Comparison of ENCODE assay signal across 18 mouse cellular contexts in the genomic region with DNA sequence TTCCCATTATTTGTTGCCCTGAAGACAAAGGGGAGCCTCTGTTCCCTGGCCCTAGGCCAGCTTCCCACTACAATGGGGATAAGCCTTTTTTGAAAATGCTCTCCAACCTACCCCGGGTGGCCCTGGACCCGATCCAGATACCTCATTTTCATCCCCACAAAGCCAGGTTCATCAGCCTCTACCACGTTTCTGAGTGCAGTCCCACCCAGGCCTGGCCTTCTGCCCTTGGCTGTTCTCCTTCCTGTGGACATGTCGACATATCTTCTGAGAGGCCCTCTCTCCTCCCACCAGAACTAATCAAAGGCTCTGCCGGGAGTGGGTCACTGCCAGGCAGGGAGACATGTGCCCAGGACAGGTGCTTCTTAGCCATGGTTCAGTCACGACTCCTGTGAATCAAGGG. TPM values are rescaled to one million over a fixed set of nuclear protein-coding genes. Genes with fewer than 3 reads are reported as not detected.
DNase-seq lines count a peak whose midpoint lies in the region; ATAC-seq and TF ChIP-seq lines count a peak whose summit lies in the region.
"Had no signal": no experiment of that assay in that cellular context is flagged by ENCODE, and none has a peak within 500 bp of the region (broad histone marks: within the 10 kb centered on the region; RNA-seq: fewer than 3 reads in every experiment).

No protein-coding gene starts in this region.

- intact Hi-C loops in heart, postnatal 14 days (cut with DNase I), result no loop called here

- H3K4me2 ChIP-seq in forebrain, embryonic 15.5 days (replicated peaks), result no peak overlapping the region
- no peak overlapping the region for H3K4me2 ChIP-seq in forebrain, embryonic 13.5 days
- H3K4me2 ChIP-seq in midbrain, embryonic 11.5 days, result no peak overlapping the region
- no peak overlapping the region for H3K4me2 ChIP-seq in midbrain, embryonic 15.5 days
- no peak overlapping the region for H3K4me2 ChIP-seq in forebrain, postnatal 0 days (ENCODE audit: low read depth)
- H3K4me2 ChIP-seq: limb, embryonic 15.5 days; lung, embryonic 14.5 days; midbrain, embryonic 12.5 days; neural tube, embryonic 15.5 days had no signal

- ATAC-seq in forebrain, embryonic 15.5 days (replicated peaks), result 0 out of 2 replicates have a peak, but pooled peaks have one; percentile 26
- no peak for ATAC-seq in forebrain, embryonic 13.5 days
- no peak for ATAC-seq in midbrain, embryonic 11.5 days (ENCODE audit: low FRiP score)
- ATAC-seq in midbrain, embryonic 15.5 days (replicated peaks), result no peak
- ATAC-seq in forebrain, postnatal 0 days, result 0 out of 2 replicates have a peak, but pooled peaks have one; percentile 1
- ATAC-seq: intestine, postnatal 0 days had no signal

- H3K27ac ChIP-seq in forebrain, embryonic 15.5 days (replicated peaks), result no peak overlapping the region
- H3K27ac ChIP-seq in forebrain, embryonic 13.5 days, result no peak overlapping the region; the same call in 1 of the 2 replicates
- no peak overlapping the region for H3K27ac ChIP-seq in midbrain, embryonic 11.5 days (ENCODE audit: low read depth, low read length)
- H3K27ac ChIP-seq in midbrain, embryonic 15.5 days, result no peak overlapping the region
- H3K27ac ChIP-seq in forebrain, postnatal 0 days (ENCODE audit: low read depth, low read length), result no peak overlapping the region
- H3K27ac ChIP-seq: limb, embryonic 15.5 days; midbrain, embryonic 12.5 days; neural tube, embryonic 15.5 days had no signal

- H3K36me3 ChIP-seq in forebrain, embryonic 15.5 days, result no peaks in the 10 kb centered on the region
- no peaks in the 10 kb centered on the region for H3K36me3 ChIP-seq in forebrain, embryonic 13.5 days (ENCODE audit: poor library complexity, severe bottlenecking)
- no peaks in the 10 kb centered on the region for H3K36me3 ChIP-seq in midbrain, embryonic 11.5 days (ENCODE audit: control insufficient read depth, insufficient read depth, low read length)
- H3K36me3 ChIP-seq in midbrain, embryonic 15.5 days (replicated peaks), result no peaks in the 10 kb centered on the region
- no peaks in the 10 kb centered on the region for H3K36me3 ChIP-seq in forebrain, postnatal 0 days (ENCODE audit: insufficient read depth)
- H3K36me3 ChIP-seq: G1E; limb, embryonic 15.5 days; midbrain, embryonic 12.5 days; neural tube, embryonic 15.5 days had no signal

- H3K9ac ChIP-seq in forebrain, embryonic 15.5 days (replicated peaks), result no peak overlapping the region
- no peak overlapping the region for H3K9ac ChIP-seq in forebrain, embryonic 13.5 days
- H3K9ac ChIP-seq in midbrain, embryonic 11.5 days (ENCODE audit: low read length), result no peak overlapping the region
- no peak overlapping the region for H3K9ac ChIP-seq in midbrain, embryonic 15.5 days
- no peak overlapping the region for H3K9ac ChIP-seq in forebrain, postnatal 0 days
- H3K9ac ChIP-seq: limb, embryonic 15.5 days; lung, embryonic 14.5 days; midbrain, embryonic 12.5 days; neural tube, embryonic 15.5 days had no signal

- peaks cover 4% of the 10 kb centered on the region for H3K4me1 ChIP-seq in forebrain, embryonic 15.5 days
- H3K4me1 ChIP-seq in forebrain, embryonic 13.5 days, result peaks cover 7% of the 10 kb centered on the region
- H3K4me1 ChIP-seq in midbrain, embryonic 11.5 days (ENCODE audit: control insufficient read depth, insufficient read depth, low read length), result peaks cover 14% of the 10 kb centered on the region
- no peaks in the 10 kb centered on the region for H3K4me1 ChIP-seq in midbrain, embryonic 15.5 days
- H3K4me1 ChIP-seq in forebrain, postnatal 0 days (ENCODE audit: insufficient read depth), result no peaks in the 10 kb centered on the region

- WGBS in forebrain, embryonic 15.5 days, result 31% methylated on average over 6 of the region's 6 CpGs
- WGBS in forebrain, embryonic 13.5 days, result 40% methylated on average over 6 of the region's 6 CpGs
- WGBS in midbrain, embryonic 11.5 days, result 72% methylated on average over 6 of the region's 6 CpGs
- WGBS in midbrain, embryonic 15.5 days, result 42% methylated on average over 6 of the region's 6 CpGs
- 24% methylated on average over 6 of the region's 6 CpGs for WGBS in forebrain, postnatal 0 days

- TF ChIP-seq CTCF in forebrain, postnatal 0 days (IDR thresholded peaks at IDR 0.05; ENCODE audit: low read depth), result no peak

- no peaks in the 10 kb centered on the region for H3K27me3 ChIP-seq in forebrain, embryonic 15.5 days
- H3K27me3 ChIP-seq in forebrain, embryonic 13.5 days, result no peaks in the 10 kb centered on the region
- peaks cover 11% of the 10 kb centered on the region for H3K27me3 ChIP-seq in midbrain, embryonic 11.5 days (ENCODE audit: control insufficient read depth, insufficient read depth, low read length)
- no peaks in the 10 kb centered on the region for H3K27me3 ChIP-seq in midbrain, embryonic 15.5 days (replicated peaks)
- no peaks in the 10 kb centered on the region for H3K27me3 ChIP-seq in forebrain, postnatal 0 days (ENCODE audit: insufficient read depth, low read length)
- H3K27me3 ChIP-seq: limb, embryonic 15.5 days; neural tube, embryonic 15.5 days had no signal

- no peak overlapping the region for H3K4me3 ChIP-seq in forebrain, embryonic 15.5 days
- no peak overlapping the region for H3K4me3 ChIP-seq in forebrain, embryonic 13.5 days
- no peak overlapping the region for H3K4me3 ChIP-seq in midbrain, embryonic 11.5 days (ENCODE audit: low read depth, low read length)
- no peak overlapping the region for H3K4me3 ChIP-seq in midbrain, embryonic 15.5 days
- no peak overlapping the region for H3K4me3 ChIP-seq in forebrain, postnatal 0 days (ENCODE audit: low read depth, low read length)
- H3K4me3 ChIP-seq: limb, embryonic 15.5 days; midbrain, embryonic 12.5 days; neural tube, embryonic 15.5 days had no signal

- peak; percentile 78 for DNase-seq in midbrain, embryonic 11.5 days (ENCODE audit: low spot score, missing footprints)
- peak; percentile 22 for DNase-seq in cerebellum, adult 9-11 months
- DNase-seq in forebrain, postnatal 0 days, result no peak
- no peak for DNase-seq in heart, postnatal 14 days
- DNase-seq in frontal cortex, adult 2 months (ENCODE audit: extremely low spot score in 1 of 2, low spot score in 1 of 2), result no peak
- DNase-seq: kidney, postnatal 36 days; lung, embryonic 14.5 days; thymus, postnatal 36 days had no signal

- H3K9me3 ChIP-seq in forebrain, embryonic 15.5 days, result no peaks in the 10 kb centered on the region
- no peaks in the 10 kb centered on the region for H3K9me3 ChIP-seq in forebrain, embryonic 13.5 days (replicated peaks)
- H3K9me3 ChIP-seq in midbrain, embryonic 11.5 days (ENCODE audit: control insufficient read depth, low read length), result no peaks in the 10 kb centered on the region
- no peaks in the 10 kb centered on the region for H3K9me3 ChIP-seq in midbrain, embryonic 15.5 days
- no peaks in the 10 kb centered on the region for H3K9me3 ChIP-seq in forebrain, postnatal 0 days (ENCODE audit: low read length)
- H3K9me3 ChIP-seq: G1E; limb, embryonic 15.5 days; midbrain, embryonic 12.5 days; neural tube, embryonic 15.5 days had no signal

RNA-seq across cellular contexts. Expression of gene Bdkrb1, which starts 1.3 kb away (rescaled TPM):
- 0.20 TPM in 1 of 2 replicates, not detected in the other for polyA plus RNA-seq in forebrain, embryonic 15.5 days (2015; fragmentation: Nextera tagmentation; extraction: Ambion mirVana)
- polyA plus RNA-seq in forebrain, embryonic 13.5 days (2015; fragmentation: Nextera tagmentation; extraction: Ambion mirVana), result not detected in 2 replicates
- polyA plus RNA-seq in midbrain, embryonic 11.5 days (2014; fragmentation: Nextera tagmentation; extraction: Ambion mirVana), result 0.12 TPM in 1 of 2 replicates, not detected in the other
- polyA plus RNA-seq in midbrain, embryonic 15.5 days (2015; fragmentation: Nextera tagmentation; extraction: Ambion mirVana), result 0.19 TPM in 1 of 2 replicates, not detected in the other
- not detected in 2 replicates for total RNA-seq in forebrain, postnatal 0 days (2014; rRNA removed)
- 0.10 and 0.11 TPM in 2 replicates for polyA plus RNA-seq in forebrain, postnatal 0 days (2015; fragmentation: Nextera tagmentation; extraction: Ambion mirVana)
- total RNA-seq in heart, postnatal 14 days (2021), result not detected
- not detected in 2 replicates for polyA plus RNA-seq in frontal cortex, adult 2 months (2012; rRNA removed)
- total RNA-seq: G1E; left cerebral cortex, adult 18-20 months had no signal
- polyA plus RNA-seq: G1E; heart, embryonic 16.5 days; limb, embryonic 15.5 days; lung, embryonic 14.5 days; midbrain, embryonic 12.5 days; neural tube, embryonic 15.5 days had no signal

RNA-seq across cellular contexts. Expression of gene Bdkrb2, which starts 38.6 kb away (rescaled TPM):
- polyA plus RNA-seq in forebrain, embryonic 15.5 days (2015; fragmentation: Nextera tagmentation; extraction: Ambion mirVana), result 0.38 and 0.64 TPM in 2 replicates
- 0.21 and 0.29 TPM in 2 replicates for polyA plus RNA-seq in forebrain, embryonic 13.5 days (2015; fragmentation: Nextera tagmentation; extraction: Ambion mirVana)
- polyA plus RNA-seq in midbrain, embryonic 11.5 days (2014; fragmentation: Nextera tagmentation; extraction: Ambion mirVana), result 0.10 and 0.12 TPM in 2 replicates
- 1.9 TPM in 2 replicates for polyA plus RNA-seq in midbrain, embryonic 15.5 days (2015; fragmentation: Nextera tagmentation; extraction: Ambion mirVana)
- 0.92 and 1.7 TPM in 2 replicates for total RNA-seq in forebrain, postnatal 0 days (2014; rRNA removed)
- polyA plus RNA-seq in forebrain, postnatal 0 days (2015; fragmentation: Nextera tagmentation; extraction: Ambion mirVana), result 0.29 and 0.53 TPM in 2 replicates
- 1 to 10 TPM; 1.6 TPM for total RNA-seq in heart, postnatal 14 days (2021)
- polyA plus RNA-seq in frontal cortex, adult 2 months (2012; rRNA removed), result 0.19 and 0.32 TPM in 2 replicates

Comparison
In these comparisons a context has a peak if more than half of its experiments do, and no peak if none do; other contexts are left out.
1. ATAC-seq: peak in forebrain, embryonic 15.5 days (single experiment) and forebrain, postnatal 0 days (single experiment); none in forebrain, embryonic 13.5 days (single experiment), midbrain, embryonic 11.5 days (single experiment) and midbrain, embryonic 15.5 days (single experiment).
2. DNase-seq: peak in midbrain, embryonic 11.5 days (single experiment) and cerebellum, adult 9-11 months (single experiment); none in forebrain, postnatal 0 days (single experiment), heart, postnatal 14 days (0 of 2) and frontal cortex, adult 2 months (0 of 2).